Mouse (Mus musculus) skeletal muscle tissue, adult 2 months (tissue): ENCODE measurements at regions not wholly inside any gene's neighbourhood (a gene's known extent, or its start where the extent isn't known, plus 50 kb on each side); places are given as distances from the start of the nearest gene placed in this dataset.
A peak's percentile ranks its signal among the peaks of the same experiment; 100 is the strongest.

Experiments
- DNase-seq: peaks from one replicate; pipeline ENCODE4 v3.0.0-alpha.2; 2012; ENCODE audit warnings: low read depth, low spot score

DNA sequence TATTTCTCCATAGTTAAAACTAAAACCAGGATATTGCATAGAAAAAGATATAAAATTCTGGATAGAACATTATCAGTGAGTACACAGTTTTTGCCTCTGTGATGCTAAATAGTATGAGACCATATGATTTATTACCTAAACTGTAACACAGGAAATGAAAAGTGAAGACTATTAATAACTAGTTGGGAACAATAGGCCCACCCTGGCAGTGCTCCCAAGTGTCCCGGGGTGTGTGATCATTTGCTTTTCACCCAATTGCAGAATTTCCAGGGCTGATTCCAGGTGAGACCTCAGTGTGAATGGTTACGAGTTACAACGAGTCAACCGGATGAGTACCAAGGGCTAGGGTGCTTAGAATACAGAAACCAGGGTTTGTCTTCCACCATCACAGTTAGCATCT, 172.6 kb upstream of the Tars start:
- no peak for DNase-seq

DNA sequence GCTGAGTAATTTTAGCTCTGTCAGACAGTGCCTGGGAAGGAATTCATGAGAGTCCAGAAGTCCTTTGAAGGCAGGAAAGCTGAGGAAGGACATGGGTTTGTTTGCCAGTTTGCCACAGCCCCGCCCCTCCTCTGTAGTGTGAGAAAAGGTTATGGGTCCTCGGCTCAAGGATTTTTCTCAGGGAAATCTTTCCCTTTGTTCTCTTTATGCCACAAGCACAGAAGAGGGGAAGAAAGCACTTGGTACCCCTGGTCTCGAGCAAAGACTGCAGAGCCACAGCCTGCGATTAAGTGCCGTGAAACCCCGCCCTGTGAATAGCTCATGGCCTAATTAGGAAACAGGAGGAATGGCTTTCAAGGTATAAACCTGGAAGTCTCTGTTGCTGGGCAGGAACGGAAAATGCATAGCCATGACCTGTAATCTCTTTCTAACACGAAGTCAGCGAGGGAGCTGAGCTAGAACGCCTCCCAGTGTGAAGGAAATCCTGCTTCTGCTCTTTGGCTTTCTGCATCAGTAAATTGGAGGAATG, 166.1 kb upstream of the Tars start:
- DNase-seq: no peak

DNA sequence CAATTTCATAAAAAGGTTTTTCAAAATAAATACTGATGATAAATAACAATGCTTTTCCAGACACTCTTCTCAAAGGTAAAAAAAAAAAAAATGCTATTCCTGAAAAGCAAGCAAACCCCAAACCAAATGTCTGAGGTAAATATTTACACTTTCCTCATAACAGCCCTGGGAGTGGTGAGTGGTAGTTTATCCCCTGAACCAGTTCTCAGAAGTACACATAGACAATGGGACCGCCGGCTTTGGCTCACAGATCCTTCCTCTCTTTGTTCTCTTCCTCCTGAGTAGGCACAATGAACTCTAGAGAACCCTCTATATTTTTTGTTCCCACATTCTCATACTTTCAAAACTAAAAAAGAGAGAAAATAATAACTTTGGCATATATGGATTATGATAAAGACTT, 153.1 kb upstream of the Tars start:
- DNase-seq: no peak

DNA sequence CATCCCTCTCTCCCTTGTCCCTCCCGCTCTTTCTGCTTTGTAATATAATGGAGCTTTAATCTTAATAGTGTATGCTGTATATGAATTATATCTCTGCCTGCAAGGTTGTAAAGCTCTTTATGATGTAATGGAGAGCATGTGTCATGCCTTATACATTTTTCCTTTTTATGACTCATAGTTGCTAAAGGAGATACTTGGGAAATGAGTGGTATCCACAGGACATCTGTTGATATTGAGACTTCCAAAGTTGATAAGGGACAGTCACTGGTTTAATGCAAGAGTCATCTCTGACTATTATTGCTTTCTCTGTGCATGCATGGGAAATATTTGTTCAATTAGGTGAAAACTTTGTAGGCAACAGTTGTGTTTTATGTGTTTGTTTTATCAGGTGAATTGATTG, 152.6 kb upstream of the Tars start:
- no peak for DNase-seq

DNA sequence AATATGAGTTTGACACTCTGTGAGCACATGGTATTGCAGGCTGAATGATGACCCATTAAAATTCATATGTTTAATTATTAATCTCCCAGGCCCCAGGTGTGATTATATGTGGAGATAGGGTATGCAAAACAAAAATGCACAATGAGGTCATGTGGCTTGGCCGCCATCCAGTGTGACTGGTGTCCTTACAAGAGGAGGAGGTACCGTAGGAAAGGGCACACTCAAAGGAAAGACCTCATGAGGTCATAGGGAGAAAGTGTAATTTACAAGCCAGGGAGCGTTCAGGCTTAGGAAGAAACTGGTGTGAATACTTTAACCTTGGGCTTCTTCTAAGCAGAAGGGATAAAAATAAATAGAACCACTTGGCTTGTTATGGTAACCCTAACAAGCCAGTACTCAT, 140.0 kb upstream of the Tars start:
- DNase-seq: no peak

DNA sequence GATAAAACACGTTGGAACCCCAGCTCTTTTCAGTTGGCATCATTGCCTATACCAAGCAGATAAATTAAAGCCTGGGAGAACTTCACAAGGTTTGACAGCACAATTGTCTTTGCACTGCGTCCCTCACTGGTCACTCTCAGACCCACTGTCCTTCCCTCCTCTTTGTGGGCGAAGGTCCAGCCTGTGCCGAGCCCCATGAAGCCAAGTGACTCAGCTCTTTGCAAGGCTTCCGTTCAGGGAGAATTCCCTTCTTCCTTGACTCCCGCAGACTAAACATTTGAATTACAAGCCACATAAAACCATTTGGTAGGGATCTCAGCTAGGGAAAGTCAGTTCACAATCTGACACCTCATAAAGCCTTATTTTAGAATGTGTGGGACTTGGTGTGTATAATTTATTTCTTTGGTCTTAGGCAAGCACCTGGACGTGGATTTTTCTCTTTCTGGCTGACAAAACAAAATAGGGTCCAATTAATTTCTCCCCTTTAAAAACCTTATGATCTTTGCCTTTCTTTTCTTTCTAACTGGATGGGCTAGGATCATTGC, 136.7 kb upstream of the Tars start:
- no peak for DNase-seq

DNA sequence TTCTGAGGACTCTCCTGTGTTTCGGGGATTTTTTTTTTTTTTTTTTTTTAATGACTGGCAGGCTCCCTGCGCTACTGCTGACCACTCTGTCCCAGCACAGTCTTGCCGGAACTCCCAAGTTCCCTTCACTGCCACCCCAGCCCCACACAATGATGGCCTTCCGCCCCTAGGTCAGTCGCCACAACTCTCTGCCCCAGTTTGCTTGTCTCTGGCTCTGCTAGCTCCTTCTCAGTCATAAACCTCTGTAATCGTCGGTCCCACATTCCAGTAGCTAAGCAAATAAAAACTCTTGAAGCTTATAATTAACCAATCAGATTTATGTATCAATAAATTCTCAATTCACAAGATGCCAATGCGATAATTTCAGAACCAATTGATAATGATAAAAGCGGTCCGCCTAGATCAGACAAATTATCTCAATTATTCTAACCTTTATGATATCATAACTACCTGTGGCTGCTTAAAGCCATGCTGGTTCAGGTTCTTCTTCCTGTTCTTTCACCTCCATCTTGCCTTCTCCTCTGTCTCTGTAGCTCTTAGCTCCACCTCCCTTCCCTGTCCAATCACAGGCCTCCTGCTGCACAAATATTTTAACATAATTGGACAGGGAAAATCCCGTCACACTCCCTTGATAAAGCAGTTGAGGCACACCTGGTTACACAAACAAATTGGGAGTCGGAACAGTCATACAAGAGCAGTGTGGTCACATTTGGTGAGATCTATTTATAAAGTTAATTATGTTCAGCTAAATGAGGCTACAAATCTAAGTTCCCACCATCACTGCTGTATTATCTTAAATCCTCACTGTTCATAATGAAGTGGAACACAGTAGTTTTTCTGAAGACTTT, 135.2 kb upstream of the Tars start:
- no peak for DNase-seq

DNA sequence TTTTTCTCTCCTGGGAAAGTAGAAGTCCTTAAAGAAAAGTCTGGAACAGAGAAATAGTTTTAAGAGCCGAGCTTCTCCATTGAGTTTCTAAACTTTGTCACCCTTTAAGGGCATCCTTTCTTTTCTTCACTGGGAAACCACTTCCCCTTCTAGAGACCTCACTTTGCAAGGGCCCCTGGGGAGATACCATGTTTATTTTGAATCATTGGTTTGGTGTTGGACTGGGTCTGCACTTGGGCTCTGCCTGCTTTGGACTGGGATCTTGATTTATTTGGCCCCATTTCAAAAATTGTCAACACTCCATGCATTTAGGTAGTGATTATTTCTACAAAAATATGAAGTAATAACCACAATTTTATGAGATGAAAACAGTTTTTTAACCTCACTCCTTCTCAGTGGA, 134.2 kb upstream of the Tars start:
- no peak for DNase-seq

DNA sequence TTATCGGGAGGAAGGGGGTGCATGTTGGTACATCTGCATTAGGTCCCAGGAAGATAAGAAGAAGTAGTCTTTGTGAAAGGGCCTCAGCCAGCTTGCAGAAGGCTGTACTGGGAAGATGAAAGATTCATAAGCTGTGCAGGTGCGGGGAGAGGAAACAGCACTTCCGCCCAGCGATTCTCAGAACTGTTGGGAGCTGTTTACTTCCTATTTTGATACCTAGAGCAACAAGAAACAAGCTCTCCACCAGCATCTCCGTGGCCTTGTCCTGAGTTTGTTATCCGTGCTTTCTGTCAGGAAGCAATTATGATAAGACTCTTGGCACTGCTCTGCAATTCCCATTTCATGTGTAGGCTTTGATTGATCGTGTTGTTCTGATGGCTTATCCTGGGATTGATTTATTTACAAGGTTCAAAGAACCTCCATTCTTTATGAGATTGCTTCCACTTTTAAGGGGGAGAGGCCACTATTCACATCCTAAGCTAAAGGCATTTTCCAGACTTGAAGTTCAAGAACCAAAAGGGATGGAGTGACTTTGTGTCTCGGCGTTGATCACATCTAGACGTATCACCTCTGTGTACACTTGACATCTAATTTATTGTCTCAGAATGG, 133.6 kb upstream of the Tars start:
- peak; percentile 21 for DNase-seq

DNA sequence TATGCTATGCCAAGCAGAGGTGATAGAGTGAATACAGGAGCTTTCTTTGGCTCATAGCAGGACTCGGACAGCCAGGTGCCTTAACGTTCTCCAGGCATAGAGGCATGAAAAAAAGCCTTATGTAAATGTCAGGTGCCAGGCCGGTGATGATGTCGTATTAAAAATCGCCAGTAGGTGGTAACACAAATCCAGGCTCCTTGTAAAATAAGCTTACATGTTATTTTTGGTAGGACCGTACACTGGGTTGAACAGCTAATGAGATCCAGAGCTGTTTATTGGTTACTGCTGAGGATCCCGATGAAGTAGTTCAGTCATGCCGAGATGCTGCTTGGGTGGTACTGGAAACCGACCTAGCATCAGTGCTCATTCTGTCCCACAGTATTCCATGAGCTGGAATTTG, 133.1 kb upstream of the Tars start:
- no peak for DNase-seq

DNA sequence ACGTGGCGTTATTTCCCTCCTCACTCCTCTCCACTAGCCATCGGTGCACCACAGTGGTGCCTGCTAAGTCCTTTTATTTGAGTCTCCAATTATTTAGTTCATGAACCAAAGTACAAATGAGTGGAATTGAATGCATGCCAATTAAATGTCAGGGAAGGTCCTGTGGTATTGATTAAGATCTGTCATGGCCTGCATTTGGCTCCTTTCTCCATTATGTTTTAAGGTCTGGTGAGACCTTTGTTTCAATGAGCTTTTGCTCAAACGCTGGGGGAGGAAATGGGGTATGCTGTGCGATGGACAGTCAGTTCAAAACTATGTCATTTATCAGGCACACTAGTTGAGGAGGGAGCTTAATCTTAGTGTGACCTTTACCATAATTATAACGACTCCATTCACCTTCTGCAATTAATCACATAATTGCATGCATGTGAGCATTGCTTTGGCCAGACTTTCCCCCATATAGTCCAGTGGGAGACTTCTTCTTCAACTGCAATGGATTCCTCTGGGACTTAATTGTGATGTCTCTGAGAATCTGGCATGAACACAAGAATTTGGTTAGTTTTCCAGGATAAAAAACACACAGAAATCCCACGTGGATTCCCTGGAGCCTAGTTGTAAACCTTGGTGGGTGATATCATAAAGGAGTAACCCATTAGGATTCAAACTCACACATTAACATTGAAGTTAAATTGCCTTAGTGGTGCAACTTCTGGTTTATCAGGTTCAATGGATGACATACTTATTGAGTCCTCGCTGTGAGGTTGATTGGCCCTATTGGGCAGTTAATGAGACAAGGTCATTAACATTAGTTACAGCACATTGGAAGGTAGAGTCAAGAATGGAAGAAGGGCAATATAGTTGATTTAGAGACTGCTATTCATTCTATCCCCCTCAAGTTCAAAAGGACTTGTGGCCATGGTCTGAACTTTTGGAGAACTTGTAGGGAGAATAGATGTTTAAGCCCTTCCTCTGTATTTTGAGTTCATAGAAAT, 130.7 kb upstream of the Tars start:
- DNase-seq: no peak

DNA sequence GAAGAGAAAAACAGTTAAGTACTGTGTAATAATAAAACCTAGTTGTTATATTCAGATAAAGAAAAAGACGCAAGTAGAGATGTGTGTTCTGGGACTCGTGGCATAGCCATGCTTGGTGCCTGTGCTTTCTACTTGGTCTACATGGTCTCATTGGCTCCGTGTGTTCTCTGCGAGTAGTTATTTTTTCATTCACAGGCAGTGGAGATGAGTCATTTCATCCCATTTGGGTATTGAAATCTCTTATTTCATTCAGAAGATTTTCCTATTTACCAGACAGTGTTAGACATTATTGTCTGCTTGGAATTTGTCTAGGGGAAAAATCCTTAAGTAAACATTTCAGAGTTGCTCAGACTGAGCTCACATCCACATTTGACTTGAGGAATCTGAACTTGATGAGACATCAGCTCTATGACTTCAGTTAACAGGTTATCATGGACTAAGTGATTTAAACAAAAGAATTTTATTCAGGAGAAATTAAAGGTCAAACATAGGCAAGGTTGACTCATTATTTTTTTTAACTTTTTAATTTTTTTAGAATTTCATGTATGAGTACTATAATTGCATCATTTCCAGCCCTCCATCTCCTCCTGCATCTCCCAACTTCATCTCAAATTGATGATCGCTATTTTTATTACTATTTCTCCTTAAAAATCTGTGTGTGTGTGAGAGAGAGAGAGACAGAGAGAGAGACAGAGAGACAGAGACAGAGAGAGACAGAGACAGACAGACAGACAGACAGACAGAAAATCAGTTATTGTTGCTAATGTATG, 125.1 kb upstream of the Tars start:
- no peak for DNase-seq

DNA sequence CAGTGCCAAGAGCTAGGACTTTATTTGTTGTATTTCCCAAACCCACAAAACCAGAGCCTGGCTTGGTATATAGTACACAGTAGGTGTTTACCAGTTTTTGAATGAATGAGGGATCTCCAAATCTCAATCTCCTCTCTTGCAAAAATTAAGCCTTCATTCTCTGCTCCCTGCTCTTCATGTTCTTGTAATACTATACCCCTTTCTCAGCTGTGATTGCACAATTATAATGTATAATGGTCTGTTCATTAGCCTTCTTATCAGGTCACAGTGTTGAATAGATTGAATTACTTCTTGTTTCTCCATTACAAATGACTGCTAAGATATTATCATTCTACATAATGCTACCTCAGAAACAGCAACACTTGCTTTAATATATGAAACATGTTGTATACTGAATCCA, 119.1 kb upstream of the Tars start:
- DNase-seq: no peak

DNA sequence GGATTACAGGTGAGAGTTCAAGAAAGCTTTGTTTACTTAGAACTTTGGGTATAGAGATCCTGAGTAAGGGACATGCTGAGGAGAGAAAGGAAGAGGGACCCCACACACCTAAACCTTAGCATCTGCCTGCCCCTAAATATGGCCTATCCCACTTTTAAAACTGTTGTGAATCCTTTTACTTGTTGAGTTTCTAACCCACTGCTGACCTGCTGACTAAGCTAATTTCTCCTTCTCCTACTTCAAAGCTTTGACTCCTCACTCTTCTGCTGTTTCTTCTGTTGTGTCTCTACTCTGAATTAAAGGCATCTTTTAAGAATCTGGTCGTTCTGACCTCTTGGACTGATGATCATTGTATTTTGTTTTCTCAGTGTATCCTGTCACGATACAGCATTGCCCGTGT, 118.4 kb upstream of the Tars start:
- DNase-seq: no peak

DNA sequence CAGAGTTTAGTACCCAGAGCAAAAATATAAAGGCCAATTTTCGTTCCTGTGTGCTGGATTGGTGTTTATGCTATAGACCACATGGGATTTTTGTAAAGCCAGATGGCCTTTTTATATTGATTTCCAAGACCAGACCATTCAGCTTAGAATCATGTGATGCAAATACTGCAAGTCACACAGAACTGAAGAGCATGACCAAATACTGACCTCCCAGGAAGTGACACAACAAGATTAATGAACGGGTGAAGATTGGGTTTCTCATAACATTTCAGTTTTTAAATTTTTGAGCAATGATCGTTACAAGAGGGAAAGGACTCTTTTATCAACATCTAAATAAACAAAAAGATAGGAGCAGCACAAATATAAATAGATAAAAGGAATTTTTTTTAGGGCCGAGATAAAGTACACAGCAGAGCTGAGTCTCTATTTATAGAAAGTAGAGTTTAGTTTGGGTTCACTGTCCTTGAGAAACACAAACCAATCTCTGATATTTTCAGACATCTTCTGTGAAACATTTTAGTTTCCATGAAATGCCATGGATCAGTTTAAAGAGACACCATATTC, 105.7 kb upstream of the Tars start:
- no peak for DNase-seq

DNA sequence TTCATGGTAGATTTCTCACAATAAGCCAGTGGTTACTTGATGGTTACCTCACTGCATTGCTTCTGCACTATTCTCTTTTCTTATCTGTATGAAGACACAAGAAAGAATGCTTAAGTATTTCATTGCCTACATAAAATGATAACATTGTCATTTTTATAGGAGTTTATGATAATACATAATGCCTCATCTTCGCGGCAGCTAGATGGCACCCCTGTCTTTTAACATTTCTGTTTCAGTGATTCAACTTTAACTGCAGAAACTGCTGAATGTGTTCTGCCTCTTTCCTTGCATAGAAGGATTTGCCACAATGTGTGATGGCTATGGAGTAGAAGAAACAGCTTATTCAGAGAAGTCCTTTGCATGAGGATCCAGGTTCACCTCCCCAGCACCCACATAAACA, 97.0 kb upstream of the Tars start:
- DNase-seq: no peak

DNA sequence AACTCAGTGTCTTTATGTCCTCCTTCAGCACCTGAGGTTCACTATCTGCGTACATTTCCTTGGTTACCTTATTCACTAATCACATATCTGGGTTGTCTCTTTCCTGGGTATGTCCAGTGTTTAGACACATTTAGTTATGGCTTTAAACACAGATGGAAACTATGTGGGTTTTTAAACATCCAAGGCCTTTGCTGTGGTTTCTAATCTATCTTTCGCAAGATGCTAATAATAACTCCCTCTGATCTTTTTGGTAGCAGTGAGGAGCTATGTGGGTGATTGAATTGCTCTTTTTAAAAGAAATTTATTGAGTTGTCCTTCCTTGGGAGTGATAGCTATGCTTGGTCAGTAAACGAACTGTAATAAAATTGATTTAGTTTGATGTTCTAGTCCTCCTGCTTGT, 89.7 kb upstream of the Tars start:
- DNase-seq: no peak

DNA sequence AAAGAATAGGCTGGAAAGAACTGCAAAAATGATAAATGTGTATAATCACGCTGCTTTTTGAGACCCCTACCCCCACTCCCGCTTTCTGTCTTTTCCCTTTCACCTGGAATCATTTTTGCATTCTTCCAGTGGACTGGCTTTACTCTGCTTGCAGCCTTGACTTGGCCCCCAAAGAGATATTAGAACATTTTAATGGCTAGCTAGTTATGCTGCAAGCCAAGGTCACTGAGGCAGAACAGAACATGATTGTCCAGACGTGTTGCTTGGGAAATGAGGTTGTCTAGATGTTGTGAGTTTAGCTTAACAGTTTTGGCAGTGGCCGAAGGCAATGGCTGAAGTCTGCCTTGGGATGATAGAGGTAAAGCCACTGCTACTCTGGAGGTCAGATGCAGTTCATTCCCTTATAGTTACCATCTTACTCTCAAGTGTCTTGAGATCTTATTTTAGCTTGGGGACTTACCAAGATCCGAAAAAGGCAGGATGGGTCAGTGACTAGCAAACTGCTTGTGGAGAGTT, 87.9 kb upstream of the Tars start:
- DNase-seq: no peak

DNA sequence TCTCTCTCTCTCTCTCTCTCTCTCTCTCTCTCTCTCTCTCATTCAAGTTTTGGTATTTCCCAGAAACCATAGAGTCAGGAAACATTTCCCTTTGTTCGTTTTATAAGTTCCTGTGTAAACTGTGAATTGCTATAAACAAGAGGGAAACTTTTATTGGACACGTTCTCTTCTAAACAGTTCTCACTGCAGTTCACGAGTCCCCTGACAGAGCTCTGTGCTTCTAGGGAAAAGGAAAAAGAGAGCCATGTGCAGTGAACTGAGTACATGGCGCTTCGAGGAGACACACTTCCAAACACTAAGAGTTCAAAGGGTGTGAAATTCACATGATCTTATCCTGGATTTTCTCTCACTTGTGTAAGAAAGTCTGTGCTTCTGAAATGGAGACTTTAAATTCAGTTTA, 84.5 kb upstream of the Tars start:
- DNase-seq: no peak

DNA sequence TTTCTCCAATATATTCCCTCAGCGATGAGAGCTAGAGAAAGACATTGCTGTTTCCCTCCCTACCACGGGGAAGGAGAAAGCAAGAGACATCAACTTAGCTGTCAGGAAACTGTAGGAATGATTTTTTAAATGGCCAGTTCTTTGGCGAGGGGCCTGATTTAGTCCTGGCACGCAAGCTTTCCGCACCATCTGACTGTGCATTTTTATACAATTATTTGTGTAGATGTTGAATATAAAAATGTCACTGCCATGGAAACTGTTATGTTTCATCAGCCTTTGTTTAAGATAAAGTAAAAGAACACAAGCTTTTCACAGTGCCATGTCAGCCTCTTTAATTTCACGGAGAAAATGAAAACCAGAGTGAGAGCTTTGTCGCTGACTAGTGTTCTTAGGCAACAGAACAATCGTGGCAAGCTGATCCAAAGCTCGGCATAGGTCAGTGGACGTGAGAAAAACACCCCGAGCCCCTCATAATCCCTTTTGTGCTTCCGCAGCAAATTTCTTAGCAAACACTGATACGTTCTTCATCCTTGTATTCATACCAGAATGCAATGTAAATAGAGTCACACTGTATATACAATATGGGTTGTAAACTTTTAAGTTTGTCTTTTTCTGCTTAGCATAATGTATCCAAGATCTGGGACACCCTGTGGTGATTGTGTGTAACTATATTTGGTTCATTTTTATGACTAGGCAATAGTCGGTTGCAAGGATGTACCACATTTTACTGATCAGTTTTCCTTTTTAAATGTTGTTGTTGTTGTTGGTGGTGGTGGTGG, 79.9 kb upstream of the Tars start:
- no peak for DNase-seq
